Mouse (Mus musculus): ENCODE measurements around the gene Pidd1. TPM values are rescaled to one million over a fixed set of nuclear protein-coding genes. Genes with fewer than 3 reads are reported as not detected.
"Not testable (repeated sequence)": the region's sequence is repeated elsewhere in the genome, so short reads cannot be mapped to it uniquely, and the experiment has no call there.

The Pidd1 gene
- total RNA-seq, 2 experiments from 2014 or later: 0.15 to 0.18 TPM

GRCm38 (mm10) chr7:141460391-141461113, 16.7 kb upstream of the Pidd1 start, which contains the start of gene Cracr2b:
Gene Cracr2b, plus strand, starts transcription at chr7:141461094.
- intact Hi-C loops (cut with DNase I): no loop called here
- DNase-seq: peak in 1 of 2 experiments; percentile 29

GRCm38 (mm10) chr7:141460001-141460390, 16.2 kb upstream of the Pidd1 start:
- intact Hi-C loops (cut with DNase I): no loop called here
- DNase-seq: no peak

GRCm38 (mm10) chr7:141459301-141459711, 15.5 kb upstream of the Pidd1 start:
- intact Hi-C loops (cut with DNase I): no loop called here
- peak in 1 of 2 experiments; percentile 27 for DNase-seq

DNA sequence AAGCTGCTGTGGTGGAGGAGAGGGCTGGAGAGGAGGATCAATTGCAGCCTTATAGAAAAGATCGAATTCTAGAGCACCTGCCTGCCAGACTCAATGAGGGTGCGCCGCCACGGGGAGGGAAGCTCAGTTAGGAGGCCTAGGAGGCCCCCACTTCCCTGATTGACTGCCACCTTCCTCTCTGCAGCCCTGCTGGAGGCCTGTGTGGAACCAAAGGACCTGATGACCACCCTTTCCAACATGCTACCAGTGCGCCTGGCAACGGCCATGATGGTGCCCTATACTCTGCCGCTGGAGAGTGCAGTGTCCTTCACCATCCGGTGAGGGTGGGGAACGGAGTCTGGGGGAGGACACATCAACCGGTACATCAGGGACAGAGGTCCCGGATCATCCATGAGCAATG, 14.8 kb upstream of the Pidd1 start:
- DNase-seq: peak in 1 of 2 experiments; percentile 17
- intact Hi-C loops (cut with DNase I): no loop called here

DNA sequence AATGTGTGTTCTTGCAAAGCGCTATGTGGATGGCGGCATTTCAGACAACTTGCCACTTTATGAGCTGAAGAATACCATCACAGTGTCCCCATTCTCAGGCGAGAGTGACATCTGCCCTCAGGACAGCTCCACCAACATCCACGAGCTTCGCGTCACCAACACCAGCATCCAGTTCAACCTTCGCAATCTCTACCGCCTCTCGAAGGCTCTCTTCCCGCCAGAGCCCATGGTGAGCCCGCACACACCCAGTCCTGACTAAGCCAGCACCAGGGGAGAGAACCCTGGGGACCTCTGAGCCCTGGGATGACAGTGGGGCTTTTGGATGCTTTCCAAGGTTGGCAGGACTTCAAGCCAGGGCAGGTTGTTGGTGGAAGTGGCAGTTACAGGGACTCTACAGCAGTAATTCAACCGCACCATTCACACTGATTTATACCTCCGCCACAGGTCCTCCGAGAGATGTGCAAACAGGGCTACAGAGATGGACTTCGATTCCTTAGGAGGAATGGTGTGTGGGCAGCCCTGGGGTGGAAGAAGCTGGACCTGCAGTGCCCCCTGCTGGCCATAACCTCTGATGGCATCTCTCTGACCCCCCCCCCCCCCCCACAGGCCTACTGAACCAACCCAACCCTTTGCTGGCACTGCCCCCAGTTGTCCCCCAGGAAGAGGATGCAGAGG, 14.3 kb upstream of the Pidd1 start:
- DNase-seq: peak in 1 of 2 experiments; percentile 59
- intact Hi-C loops (cut with DNase I): no loop called here

- no peak for DNase-seq
- intact Hi-C loops (cut with DNase I): no loop called here
These were observed 13.4 kb upstream of the Pidd1 start for GRCm38 (mm10) chr7:141457236-141457635.

DNA sequence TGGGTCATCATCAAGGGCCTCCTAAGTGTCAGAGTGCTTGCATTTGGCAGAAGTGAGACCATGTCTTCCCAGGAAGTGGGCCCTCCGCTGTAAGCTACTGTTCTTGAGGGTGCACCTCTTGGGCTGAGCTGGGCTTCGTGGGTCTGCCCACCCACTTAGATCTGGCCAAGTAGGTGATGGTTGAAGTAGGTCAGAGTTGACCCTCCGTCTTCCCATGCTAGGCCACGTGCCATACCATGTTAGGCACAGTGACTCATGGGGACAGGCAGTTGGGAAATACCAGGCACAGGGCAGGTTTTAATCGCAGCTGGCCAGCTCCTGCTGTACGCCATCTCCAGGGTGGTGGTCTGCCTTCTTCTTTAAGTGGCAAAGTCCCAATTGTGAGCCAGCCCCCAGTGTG, 12.9 kb upstream of the Pidd1 start:
- intact Hi-C loops (cut with DNase I): no loop called here
- DNase-seq: peak in 1 of 2 experiments; percentile 26

- intact Hi-C loops (cut with DNase I): no loop called here
- peak; percentile 72 for DNase-seq
These were observed 11.9 kb upstream of the Pidd1 start for GRCm38 (mm10) chr7:141455610-141456314.

GRCm38 (mm10) chr7:141454967-141455551, 11.2 kb upstream of the Pidd1 start, which contains the start of gene Pnpla2:
Gene Pnpla2, plus strand, starts transcription at chr7:141455198.
- peak; percentile 91 to 94 for DNase-seq
- intact Hi-C loops (cut with DNase I): no loop called here

- intact Hi-C loops (cut with DNase I): no loop called here
- DNase-seq: no peak
These were observed 9.8 kb upstream of the Pidd1 start for GRCm38 (mm10) chr7:141453636-141454035.

GRCm38 (mm10) chr7:141451928-141452327, 8.1 kb upstream of the Pidd1 start:
- intact Hi-C loops (cut with DNase I): no loop called here

DNA sequence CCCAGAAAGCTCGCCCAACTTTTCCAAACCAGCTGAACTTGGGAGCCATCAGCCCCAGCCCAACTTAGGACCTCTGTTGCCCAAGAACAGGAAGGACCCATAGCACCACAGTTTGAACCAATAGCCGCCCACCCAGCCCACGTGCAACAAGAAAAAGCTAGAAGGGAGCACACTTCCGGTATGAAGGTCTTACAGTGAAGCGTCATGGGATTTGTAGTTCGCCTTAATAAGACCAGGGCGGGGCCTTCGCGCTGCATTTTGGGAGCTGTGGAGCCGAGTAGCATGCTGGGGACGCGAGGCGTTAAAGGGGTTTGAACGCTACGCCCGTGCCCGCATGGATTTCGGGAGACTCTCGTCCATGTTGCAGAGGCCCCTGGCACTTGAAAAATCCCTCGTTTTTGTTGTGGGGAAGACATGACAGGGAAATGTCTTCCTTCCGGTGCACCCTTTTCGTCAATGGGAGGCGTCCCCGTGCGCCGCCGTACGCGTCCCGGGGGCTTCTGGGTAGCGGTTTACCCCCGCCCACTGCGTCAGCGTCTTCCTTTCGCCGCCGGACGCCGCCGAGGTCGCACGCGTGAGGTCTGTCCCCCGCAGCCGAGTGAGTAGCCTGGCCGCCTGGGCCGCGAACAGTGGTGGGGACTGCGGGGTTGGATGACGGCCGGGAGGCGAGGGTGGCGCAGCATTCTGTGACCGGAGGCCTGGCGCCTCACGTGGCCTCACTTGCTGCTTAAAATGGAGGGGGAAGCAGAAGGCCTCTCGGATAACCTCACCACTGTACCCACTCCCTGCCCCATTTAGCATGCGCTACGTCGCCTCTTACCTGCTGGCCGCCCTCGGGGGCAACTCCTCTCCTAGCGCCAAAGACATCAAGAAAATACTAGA, 3.5 kb upstream of the Pidd1 start, which contains the start of gene Rplp2:
TSS of gene Rplp2 (plus strand) at position 261 of the 882 bp plus-strand sequence.
- intact Hi-C loops (cut with DNase I): no loop called here
- DNase-seq: peak; percentile 90 to 94

More at GRCm38 (mm10) chr7:141451928-141452327, 8.1 kb upstream of the Pidd1 start:
- no peak for DNase-seq

DNA sequence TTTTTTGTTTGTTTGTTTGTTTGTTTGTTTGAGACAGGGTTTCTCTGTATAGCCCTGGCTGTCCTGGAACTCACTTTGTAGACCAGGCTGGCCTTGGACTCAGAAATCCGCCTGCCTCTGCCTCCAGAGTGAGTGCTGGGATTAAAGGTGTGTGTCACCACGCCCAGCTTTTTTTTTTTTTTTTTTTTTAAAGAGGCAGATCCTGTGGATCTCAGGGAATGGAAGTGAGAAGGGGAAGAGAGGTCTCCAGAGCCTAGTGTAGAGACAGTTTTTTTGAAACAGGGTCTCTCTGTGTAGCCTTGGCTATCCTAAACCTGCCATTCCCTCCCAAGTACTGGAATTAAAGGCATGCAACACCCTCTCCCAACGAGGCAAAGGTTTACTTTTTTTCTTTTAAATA, 2.5 kb upstream of the Pidd1 start:
- DNase-seq; intact Hi-C loops (cut with DNase I): not testable (repeated sequence)

DNA sequence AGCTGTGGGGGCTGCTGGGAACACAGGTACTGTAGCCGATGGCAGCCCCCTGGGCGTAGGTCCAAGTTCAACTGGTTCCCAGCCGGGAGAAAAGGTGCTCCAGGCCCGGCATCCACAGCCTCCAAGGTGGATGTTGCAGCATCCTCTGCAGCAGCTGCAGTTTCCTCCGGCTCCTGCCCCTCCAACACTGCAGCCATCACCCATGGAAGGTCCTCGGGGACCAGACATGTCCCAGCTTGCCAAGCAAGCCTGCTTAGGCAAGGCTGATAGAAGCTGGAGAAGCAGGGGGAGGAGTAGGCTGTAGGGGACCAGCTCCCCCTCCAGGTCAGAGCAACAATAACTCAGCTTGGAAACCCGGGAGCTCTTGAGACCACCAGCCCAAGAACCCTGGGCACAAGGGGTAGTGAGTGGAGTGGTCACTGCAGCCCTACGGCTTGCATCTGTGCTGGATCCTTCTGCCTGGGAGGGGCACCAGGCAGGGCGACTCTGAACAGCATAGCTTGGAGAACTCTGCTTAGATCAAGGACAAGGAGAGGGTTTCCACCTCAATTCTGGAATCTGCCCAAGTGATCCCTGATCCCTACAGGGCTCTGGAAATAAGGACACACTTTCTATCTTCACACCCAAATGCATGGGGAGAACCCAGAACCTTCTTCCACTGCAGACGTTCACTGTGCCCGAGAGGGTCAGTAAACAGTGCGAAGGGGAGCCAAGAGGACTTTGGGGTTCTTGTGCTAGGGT, 574 bp downstream of the Pidd1 start:
- no peak for DNase-seq
- intact Hi-C loops (cut with DNase I): no loop called here

DNA sequence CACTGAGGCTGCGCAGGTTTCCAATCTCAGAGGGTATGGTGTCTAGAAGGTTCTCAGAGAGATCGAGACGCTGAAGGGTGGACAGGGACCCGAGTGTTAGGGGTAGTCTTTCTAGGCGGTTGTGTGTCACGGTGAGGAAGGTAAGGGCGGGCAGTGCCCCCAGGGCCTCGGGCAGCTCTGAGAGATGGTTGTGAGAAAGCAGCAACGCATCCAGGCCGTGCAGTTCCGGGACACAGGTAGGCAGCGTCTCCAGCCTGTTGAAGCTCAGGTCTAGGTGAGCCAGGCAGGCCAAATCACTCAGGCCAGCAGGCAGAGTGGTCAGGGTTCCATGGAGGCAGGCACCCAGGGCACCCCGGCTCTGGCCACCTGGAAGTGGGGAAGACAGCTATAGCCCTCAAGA, 1.6 kb downstream of the Pidd1 start:
- intact Hi-C loops (cut with DNase I): no loop called here
- no peak for DNase-seq

GRCm38 (mm10) chr7:141441460-141441859, 2.4 kb downstream of the Pidd1 start:
- intact Hi-C loops (cut with DNase I): no loop called here
- DNase-seq: no peak

- DNase-seq: no peak
- intact Hi-C loops (cut with DNase I): no loop called here
These were observed 3.2 kb downstream of the Pidd1 start for GRCm38 (mm10) chr7:141440613-141441012.

- intact Hi-C loops (cut with DNase I): loop anchor here (2.0 kb wide), 1 partner anchor 31 kb away; no protein-coding TSS in a partner anchor
- DNase-seq: no peak
These were observed 4.0 kb downstream of the Pidd1 start for GRCm38 (mm10) chr7:141439811-141440210.

DNA sequence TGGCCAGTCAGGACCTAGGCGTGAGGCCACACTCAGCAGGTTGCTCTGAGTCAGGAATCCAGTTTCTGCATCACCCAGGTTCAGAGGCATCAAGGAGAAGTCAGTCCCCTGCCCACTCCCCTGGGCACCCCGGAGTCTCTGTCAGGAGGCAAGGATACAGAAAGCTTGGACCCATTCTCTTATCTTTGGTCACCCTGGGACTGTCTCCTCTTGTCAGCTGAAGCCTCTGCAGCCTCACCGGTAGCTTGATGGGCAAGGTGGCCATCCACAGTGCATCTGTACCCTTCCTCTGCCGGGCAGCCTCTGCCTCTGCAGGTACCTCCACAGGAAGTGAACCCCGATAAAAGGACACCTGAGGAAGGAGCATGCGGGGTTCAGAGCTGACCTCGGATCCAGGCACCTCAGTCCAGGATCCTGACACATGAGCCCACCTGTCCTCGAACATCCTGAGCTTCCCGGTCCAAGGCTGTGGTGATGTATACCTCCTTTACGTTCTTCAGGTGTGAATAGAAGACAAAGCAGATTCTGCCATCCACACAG, 4.6 kb downstream of the Pidd1 start:
- DNase-seq: no peak
- intact Hi-C loops (cut with DNase I): loop anchor here (2.0 kb wide), 1 partner anchor 30 kb away; no protein-coding TSS in a partner anchor
